Mouse (Mus musculus) retina, adult 2 months (tissue): ENCODE data around the gene Baz1a.

ENCODE experiments used
- DNase-seq: peaks from one replicate; pipeline ENCODE4 v3.0.0-alpha.2; 2012; ENCODE audit warnings: low read depth, low spot score

The Baz1a gene

DNA sequence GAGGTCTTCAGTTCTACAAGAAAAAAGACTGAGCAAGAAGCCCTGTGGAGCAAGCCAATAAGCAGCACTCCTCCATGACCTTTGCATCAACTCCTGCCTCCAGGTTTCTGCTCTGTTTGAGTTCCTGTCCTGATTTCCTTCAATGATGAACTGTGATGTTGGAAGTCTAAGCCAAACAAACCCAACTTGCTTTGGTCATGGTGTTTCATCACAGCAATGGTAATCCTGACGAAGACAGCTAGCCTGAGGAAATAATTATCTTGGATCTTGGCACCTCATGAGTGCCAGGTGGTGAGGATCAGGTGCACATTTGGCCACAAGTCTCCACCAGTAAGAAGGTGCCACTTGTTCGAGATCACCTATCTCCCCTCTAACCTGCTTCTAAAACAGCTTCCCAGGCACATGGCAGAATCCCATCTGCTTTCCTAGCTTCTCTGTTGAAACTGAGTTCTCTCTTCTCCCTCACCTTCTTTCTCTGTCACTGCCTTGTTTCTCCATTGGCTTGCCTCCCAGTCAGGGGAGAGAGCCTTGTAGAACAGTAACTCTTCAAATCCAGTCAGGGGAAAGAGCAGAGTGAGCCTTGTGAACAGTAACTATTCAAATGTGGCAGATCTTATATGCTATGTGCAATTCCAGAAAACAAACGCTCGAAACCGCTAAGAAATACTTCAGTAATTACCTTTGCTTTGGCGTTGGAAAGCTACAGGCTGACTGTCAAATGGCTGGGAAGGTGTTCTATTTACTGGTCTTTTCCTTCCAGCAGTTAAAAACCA is at the start of gene Baz1a:
Gene Baz1a, minus strand, starts transcription at position 723 of the 773 bp plus-strand sequence.
- DNase-seq, result no peak

DNA sequence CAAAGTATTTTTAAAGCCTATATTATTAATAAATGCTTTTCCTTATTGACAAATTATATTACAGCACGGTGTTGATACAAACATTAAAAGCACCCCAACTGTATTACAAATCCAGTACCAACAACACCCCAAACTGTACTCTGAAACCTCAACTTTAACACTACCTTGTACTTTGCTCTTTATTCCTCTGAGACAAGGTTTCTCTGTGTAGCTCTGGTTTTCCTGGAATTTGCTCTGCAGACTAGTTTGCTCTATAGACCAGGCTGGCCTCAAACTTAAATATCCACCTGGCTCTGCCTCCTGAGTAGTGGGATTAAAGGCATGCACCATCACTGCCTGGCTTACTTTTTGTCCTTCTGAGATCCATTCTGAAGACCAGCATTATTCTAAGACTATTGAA is 48.0 kb upstream of the Baz1a start:
- no peak for DNase-seq

- no peak for DNase-seq
Observed at GRCm38 (mm10) chr12:55061006-55061405, 46.9 kb upstream of the Baz1a start.

GRCm38 (mm10) chr12:55060212-55060898 is 46.2 kb upstream of the Baz1a start:
- no peak for DNase-seq

DNA sequence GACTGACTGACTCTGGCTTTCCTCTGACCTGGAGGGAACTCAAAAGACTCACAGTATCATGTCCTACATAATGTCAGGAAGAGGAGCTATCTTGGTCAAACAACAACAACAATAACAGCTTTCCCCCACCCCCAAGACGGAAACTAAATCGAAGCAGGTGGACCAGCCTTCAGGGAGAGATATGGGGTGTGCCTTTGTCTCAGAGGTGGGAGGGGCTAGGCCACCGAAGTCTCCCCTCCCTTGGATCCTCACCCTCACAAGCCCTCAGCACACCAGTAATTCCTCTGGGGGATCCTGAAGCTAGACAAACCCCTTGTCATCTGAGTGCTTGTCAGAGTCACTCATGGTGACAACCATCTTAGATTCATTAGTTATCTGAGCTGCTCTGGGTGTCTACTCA is 45.7 kb upstream of the Baz1a start:
- DNase-seq, result no peak

- DNase-seq, result no peak
Observed at GRCm38 (mm10) chr12:55058865-55059615, 44.9 kb upstream of the Baz1a start.

- DNase-seq, result no peak
Observed at GRCm38 (mm10) chr12:55056703-55057102, 42.6 kb upstream of the Baz1a start.

- no peak for DNase-seq
Observed at GRCm38 (mm10) chr12:55054551-55055241, 40.5 kb upstream of the Baz1a start.

GRCm38 (mm10) chr12:55053267-55053666 is 39.1 kb upstream of the Baz1a start:
- no peak for DNase-seq

DNA sequence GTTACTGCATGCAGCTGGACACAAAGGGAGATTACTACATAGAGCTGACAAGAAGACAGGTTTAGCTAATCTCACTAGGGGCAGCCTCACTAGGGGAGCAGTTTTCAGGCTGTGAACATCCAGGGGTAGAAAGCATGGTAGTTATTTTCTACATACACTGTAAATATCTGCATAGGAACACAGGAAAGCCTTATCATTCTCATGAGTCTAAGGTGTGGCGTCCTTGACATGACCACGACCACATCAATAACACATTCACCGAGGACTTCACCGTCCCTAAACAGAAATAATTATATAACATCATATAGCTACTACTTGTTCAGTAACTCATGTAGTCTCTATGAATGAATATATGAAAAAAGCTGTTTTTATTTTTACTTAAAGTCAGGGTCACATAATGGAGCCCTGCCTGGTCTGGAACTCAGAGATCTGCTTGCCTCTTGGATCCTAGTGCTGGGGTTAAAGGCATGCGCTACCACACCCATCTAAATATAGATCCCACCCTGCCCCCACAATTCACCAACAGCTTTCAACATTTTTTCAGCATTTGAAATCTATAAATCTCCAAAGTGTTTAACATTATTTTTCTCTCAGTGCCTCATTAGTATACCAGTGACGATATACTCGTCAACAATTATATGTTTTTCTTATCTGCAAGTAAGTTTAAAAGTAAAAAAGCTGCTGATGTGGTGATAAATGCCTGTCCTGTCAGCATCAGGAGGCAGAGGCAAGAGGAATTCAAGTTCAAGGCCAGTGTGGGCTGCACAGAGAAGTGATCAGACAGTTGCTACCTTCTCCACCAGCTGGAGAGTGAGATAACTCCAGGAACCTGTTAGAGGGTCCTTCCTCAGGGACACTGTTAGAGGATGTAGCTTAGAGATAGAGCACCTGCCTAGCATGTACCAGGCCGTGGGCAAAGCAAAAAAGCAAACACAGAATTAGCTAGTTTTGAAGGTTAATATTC is 37.3 kb upstream of the Baz1a start:
- DNase-seq, result no peak

DNA sequence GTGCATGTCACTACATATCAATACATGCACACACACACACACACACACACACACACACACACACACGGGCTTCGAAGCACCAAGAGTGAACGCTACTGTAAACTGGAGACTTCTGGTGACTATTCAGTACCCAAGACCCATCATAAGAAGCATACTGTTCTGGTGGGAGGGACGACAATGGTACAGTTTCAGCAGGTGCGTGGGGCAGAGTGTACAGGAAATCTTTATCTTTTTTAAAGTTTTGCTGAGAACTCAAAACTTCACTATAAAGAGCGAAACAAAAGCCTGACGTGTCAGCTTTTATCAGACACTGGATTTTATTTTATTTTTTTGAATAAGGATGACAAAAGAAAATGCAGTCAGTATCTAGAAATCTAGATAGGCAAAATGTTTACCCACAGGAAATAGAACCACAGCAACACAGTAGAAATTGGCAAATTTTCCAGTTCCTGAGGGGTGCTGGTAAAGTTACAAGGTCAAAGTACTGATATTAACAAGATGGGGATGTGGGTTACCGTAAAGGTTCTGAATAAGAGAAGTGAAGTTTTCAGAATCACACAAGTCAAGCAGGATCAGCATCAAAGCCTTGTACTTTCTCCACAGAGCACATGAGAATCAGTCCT is 35.7 kb upstream of the Baz1a start:
- DNase-seq, result no peak

- no peak for DNase-seq
Observed at GRCm38 (mm10) chr12:55041011-55041410, 26.9 kb upstream of the Baz1a start.

- DNase-seq, result no peak
Observed at GRCm38 (mm10) chr12:55027088-55027487, 12.9 kb upstream of the Baz1a start.

DNA sequence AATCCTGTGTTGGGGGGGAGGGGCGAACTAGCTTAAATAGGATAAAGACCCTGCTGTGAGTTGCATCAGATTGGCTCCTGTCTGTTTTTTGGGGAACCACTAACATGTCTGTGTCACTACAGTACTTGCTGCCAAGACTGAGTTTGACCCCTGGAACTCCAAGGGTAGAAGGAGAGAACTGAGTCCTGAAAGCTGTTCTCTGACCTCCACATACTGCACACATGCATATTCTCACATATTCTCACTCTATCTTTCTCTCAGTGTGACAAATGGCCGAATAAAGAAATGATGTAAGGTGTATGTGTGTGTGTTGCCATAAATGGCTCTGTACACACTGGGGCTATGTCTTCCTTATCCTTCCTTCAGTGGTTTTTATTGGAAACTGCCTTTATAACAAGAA is 9.1 kb upstream of the Baz1a start:
- DNase-seq, result no peak

GRCm38 (mm10) chr12:55019421-55019877 is 5.3 kb upstream of the Baz1a start:
- DNase-seq, result no peak

- DNase-seq, result no peak
Observed at GRCm38 (mm10) chr12:55017119-55017721, 3.1 kb upstream of the Baz1a start.

- DNase-seq, result no peak
Observed at GRCm38 (mm10) chr12:55016339-55017118, 2.4 kb upstream of the Baz1a start.

DNA sequence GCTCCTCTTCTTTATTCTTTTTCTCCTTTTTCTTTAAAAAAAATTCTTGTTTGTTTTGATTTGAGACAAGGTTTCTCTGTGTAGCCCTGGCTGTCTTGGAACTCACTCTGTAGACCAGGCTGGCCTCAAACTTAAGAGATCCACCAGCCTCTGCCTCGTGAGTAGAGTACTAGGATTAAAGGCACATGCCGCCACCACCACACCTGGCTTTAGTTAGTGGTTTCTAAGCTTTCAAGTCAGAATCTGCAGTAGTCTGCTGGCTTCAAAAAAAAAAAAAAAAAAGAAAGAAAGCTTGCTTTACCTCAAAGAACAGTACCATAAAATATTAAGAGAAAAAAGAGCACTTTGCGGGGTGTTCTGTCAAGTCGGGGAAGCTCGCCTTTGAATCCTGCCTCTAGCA is 1.3 kb upstream of the Baz1a start:
- DNase-seq, result no peak

DNA sequence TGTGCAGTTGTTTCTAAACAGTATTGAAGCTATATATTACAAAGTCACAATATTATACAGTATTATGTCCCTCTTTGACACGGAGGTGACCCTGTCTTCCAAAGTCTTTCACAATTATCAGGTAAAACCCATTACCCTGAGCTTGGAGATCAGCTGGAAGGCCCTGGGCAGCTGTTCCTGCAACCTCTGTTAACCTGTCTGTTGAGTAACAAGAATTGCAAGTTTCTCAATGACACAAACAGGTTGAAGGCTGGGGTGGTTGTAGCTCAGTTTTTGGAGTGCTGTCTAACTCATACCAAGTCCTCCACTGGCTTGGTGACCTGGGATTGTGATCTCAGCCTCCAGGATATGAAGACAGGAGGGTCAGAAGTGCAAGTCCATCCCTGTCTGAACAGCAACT is 1.1 kb downstream of the Baz1a start:
- no peak for DNase-seq
